Mouse (Mus musculus): ENCODE results near the gene Pnpo.

DNA sequence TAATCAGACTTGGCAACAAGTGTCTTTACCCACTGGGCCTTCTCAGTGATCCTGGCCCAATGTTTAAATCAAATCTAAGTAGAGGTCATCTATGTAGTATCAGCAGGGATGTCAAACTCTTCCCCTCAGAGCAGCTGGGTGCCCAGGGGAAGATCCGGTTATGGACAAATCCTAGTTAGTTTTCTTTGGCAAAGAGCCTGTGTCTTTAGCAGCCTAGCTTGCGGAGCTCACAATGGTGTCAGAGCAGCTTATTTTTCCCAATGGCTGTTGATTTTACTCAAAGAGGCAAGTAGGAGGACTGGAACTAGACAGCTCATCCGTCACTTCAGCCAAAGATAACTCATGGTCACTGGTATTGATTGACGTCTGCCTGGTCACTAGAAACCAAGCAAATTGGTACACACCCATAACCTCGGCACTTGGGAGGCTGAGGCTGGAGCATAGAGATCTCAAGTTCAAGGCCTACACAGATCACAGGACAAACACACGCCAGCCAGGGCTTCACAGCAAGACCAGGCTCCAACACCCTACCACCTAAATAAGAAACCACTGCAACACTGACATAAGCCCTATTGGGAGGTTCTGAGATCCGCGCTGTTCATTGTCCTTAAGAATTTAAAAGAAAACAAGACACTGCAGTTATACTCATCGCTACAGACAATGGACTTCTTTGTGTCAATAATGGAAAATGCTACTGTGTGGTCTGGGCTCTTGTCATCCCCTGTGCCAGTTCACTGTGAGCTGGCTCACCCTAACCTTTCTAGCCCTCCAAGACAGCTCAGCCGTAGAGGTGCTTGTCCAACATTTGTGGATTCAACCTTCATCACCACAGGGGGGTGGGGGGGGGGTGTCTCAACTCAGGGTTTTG, 32.0 kb upstream of the Pnpo start:
- no peak for TF ChIP-seq POLR2A (IDR thresholded peaks at IDR 0.05; ENCODE audit: insufficient read length, low read depth)
- TF ChIP-seq MYOG (IDR thresholded peaks at IDR 0.05; ENCODE audit: control insufficient read depth in 1 of 3, insufficient read depth in 1 of 3, insufficient read length in 2 of 3, low read depth in 2 of 3) = no peak
- TF ChIP-seq POLR2AphosphoS2 (IDR thresholded peaks at IDR 0.05; ENCODE audit: insufficient read length, low read depth) = peak; percentile 21
- no peak for TF ChIP-seq CEBPB (IDR thresholded peaks at IDR 0.05; ENCODE audit: insufficient read depth, poor library complexity, severe bottlenecking)
- no peak for TF ChIP-seq USF1 (IDR thresholded peaks at IDR 0.05; ENCODE audit: low read depth)
